Mouse (Mus musculus) midbrain, embryonic 14.5 days (tissue): ENCODE results near the gene Gm49450. TPM values are rescaled to one million over a fixed set of nuclear protein-coding genes. Genes with fewer than 3 reads are reported as not detected.

Source experiments
- ATAC-seq: fragments of 200-750 bp; cut with Nextera tagmentation; 2 replicates; pipeline ENCODE4 v1.8.0; 2017; ENCODE audit warnings: moderate number of reproducible peaks, moderate library complexity; ENCODE audit not compliant: low FRiP score, low TSS enrichment
- DNase-seq: peaks from one replicate; pipeline ENCODE4 v3.0.0-alpha.2; 2015
- H3K27ac ChIP-seq: fragments of 300-500 bp; sonication (generic); replicated peaks from 2 replicates; pipeline ENCODE4 v1.5.1; 2014; ENCODE audit warnings: mild to moderate bottlenecking, low read depth, low read length, moderate library complexity
- H3K27me3 ChIP-seq: fragments of 300-500 bp; sonication (generic); 2 replicates; pipeline ENCODE4 v1.6.1; 2014; ENCODE audit warnings: low read length, control low read depth, mixed read lengths; ENCODE audit not compliant: control insufficient read depth, insufficient read depth
- H3K36me3 ChIP-seq: fragments of 300-500 bp; sonication (generic); 2 replicates; pipeline ENCODE4 v1.6.1; 2014; ENCODE audit warnings: low read length, control low read depth; ENCODE audit not compliant: control insufficient read depth, insufficient read depth
- H3K4me1 ChIP-seq: fragments of 300-500 bp; sonication (generic); 2 replicates; pipeline ENCODE4 v1.6.1; 2014; ENCODE audit warnings: mild to moderate bottlenecking, antibody characterized with exemption, low read length, control low read depth; ENCODE audit not compliant: control insufficient read depth, insufficient read depth
- H3K4me2 ChIP-seq: fragments of 300-500 bp; sonication (generic); 2 replicates; pipeline ENCODE4 v1.6.1; 2014; ENCODE audit warnings: mild to moderate bottlenecking, low read length, moderate library complexity
- H3K4me3 ChIP-seq: fragments of 300-500 bp; sonication (generic); replicated peaks from 2 replicates; pipeline ENCODE4 v1.5.1; 2014; ENCODE audit warnings: low read depth, low read length
- H3K9ac ChIP-seq: fragments of 300-500 bp; sonication (generic); replicated peaks from 2 replicates; pipeline ENCODE4 v1.6.1; 2014; ENCODE audit warnings: mild to moderate bottlenecking, low read length, moderate library complexity
- H3K9me3 ChIP-seq: fragments of 300-500 bp; sonication (generic); 2 replicates; pipeline ENCODE4 v1.6.1; 2016; ENCODE audit warnings: low read length, control low read depth, mixed read lengths; ENCODE audit not compliant: control insufficient read depth
- WGBS: fragments of 180-500 bp; shearing (Covaris S2); extraction: QIAGEN DNeasy Blood & Tissue Kit; methylation state at CpG from one replicate; pipeline ENCODE4 v1.1.7; 2014; 5-methylcytosine and 5-hydroxymethylcytosine counted together
- polyA plus RNA-seq: library from polyadenylated mRNA; unstranded; fragments of >200 nt; fragmentation: Nextera tagmentation; extraction: Ambion mirVana; gene quantifications from 2 replicates; pipeline ENCODE4 v1.2.1, GENCODE M21; 2014

Gene Gm49450
- polyA plus RNA-seq, 1 experiment from 2014 or later, result not detected

- H3K4me2 ChIP-seq, result no peak overlapping the region
- H3K4me1 ChIP-seq, result peaks cover 11% of the 10 kb centered on the region
- no peaks in the 10 kb centered on the region for H3K36me3 ChIP-seq
- no peaks in the 10 kb centered on the region for H3K9me3 ChIP-seq
- whole genome bisulfite sequencing, result 81% methylated on average over 1 of the region's 1 CpGs
- H3K27ac ChIP-seq, result no peak overlapping the region
- H3K27me3 ChIP-seq, result no peaks in the 10 kb centered on the region
- H3K9ac ChIP-seq, result no peak overlapping the region
- no peak overlapping the region for H3K4me3 ChIP-seq
- DNase-seq (no peak), ATAC-seq (no peak)
These were observed 69.2 kb downstream of the Gm49450 start for GRCm38 (mm10) chr15:98884106-98884505.

GRCm38 (mm10) chr15:98883661-98884060 is 69.7 kb downstream of the Gm49450 start:
- no peak for ATAC-seq
- Histone ChIP-seq H3K27ac (no peak overlapping the region), H3K9ac (no peak overlapping the region), H3K9me3 (no peaks in the 10 kb centered on the region), H3K4me2 (no peak overlapping the region), H3K4me3 (no peak overlapping the region), H3K4me1 (peaks cover 11% of the 10 kb centered on the region), H3K27me3 (no peaks in the 10 kb centered on the region), H3K36me3 (no peaks in the 10 kb centered on the region)
- no peak for DNase-seq

Other genes with a start within 250 kb of the Gm49450 start
- gene Ccdc65, start 245.3 kb downstream of the Gm49450 start, polyA plus RNA-seq, result 5.7 and 6.3 TPM in 2 replicates
- 1.7 and 3.8 TPM in 2 replicates for gene Fkbp11, start 225.4 kb downstream of the Gm49450 start, polyA plus RNA-seq
- gene Arf3, start 190.3 kb downstream of the Gm49450 start, polyA plus RNA-seq, result 57.5 and 63.3 TPM in 2 replicates
- not detected in 2 replicates for gene Wnt10b, start 175.4 kb downstream of the Gm49450 start, polyA plus RNA-seq
- gene Wnt1, start 163.7 kb downstream of the Gm49450 start, polyA plus RNA-seq, result 1.3 and 4.1 TPM in 2 replicates
- 0.57 and 0.66 TPM in 2 replicates for gene Ddn, start 144.1 kb downstream of the Gm49450 start, polyA plus RNA-seq
- 56.5 and 72.8 TPM in 2 replicates for gene Prkag1, start 122.0 kb downstream of the Gm49450 start, polyA plus RNA-seq
- 13.6 and 16.0 TPM in 2 replicates for gene Kmt2d, start 82.3 kb downstream of the Gm49450 start, polyA plus RNA-seq
- gene Rhebl1, start 59.0 kb downstream of the Gm49450 start, polyA plus RNA-seq, result 23.7 and 31.9 TPM in 2 replicates
- gene Dhh, start 55.0 kb downstream of the Gm49450 start, polyA plus RNA-seq, result 0.36 and 0.57 TPM in 2 replicates
- 11.2 and 19.4 TPM in 2 replicates for gene Lmbr1l, start 35.3 kb downstream of the Gm49450 start, polyA plus RNA-seq
- gene Tuba1b, start 19.0 kb downstream of the Gm49450 start, polyA plus RNA-seq, result 1,095 and 1,120 TPM in 2 replicates
- gene Tuba1a, start 152 bp upstream of the Gm49450 start, polyA plus RNA-seq, result 17,220 and 18,751 TPM in 2 replicates
- gene Tuba1c, start 76.3 kb upstream of the Gm49450 start, polyA plus RNA-seq, result 13.5 and 24.8 TPM in 2 replicates
- gene Prph, start 101.6 kb upstream of the Gm49450 start, polyA plus RNA-seq, result 11.7 and 15.5 TPM in 2 replicates
- gene Troap, start 121.0 kb upstream of the Gm49450 start, polyA plus RNA-seq, result 3.9 and 4.9 TPM in 2 replicates
- 13.2 and 13.7 TPM in 2 replicates for gene C1ql4, start 134.3 kb upstream of the Gm49450 start, polyA plus RNA-seq
- gene Dnajc22, start 139.6 kb upstream of the Gm49450 start, polyA plus RNA-seq, result 0.71 and 1.6 TPM in 2 replicates
- gene Spats2, start 172.4 kb upstream of the Gm49450 start, polyA plus RNA-seq, result 36.2 and 41.6 TPM in 2 replicates